Mouse (Mus musculus) ES-Bruce4 (cell line): ENCODE measurements around the gene Sfxn4. TPM values are rescaled to one million over a fixed set of nuclear protein-coding genes. Genes with fewer than 3 reads are reported as not detected.

ENCODE experiments used
- H3K27ac ChIP-seq: 2 replicates; pipeline ENCODE4 v1.5.1; 2012; ENCODE audit warnings: low read length, inconsistent platforms; ENCODE audit not compliant: insufficient read depth
- H3K27me3 ChIP-seq: 2 replicates; pipeline ENCODE4 v1.6.1; 2012; ENCODE audit warnings: mild to moderate bottlenecking, low read length, inconsistent platforms; ENCODE audit not compliant: control insufficient read depth, poor library complexity, insufficient read depth, severe bottlenecking
- H3K36me3 ChIP-seq: 2 replicates; pipeline ENCODE4 v1.6.1; 2012; ENCODE audit warnings: inconsistent platforms, mild to moderate bottlenecking, low read length, moderate library complexity; ENCODE audit not compliant: control insufficient read depth, poor library complexity, insufficient read depth, severe bottlenecking
- H3K4me1 ChIP-seq: one replicate; pipeline ENCODE4 v1.8.1; 2011; ENCODE audit warnings: low read length; ENCODE audit not compliant: control insufficient read depth, insufficient read depth
- H3K4me3 ChIP-seq: 2 replicates; pipeline ENCODE4 v1.5.1; 2011; ENCODE audit warnings: low read depth, mild to moderate bottlenecking, low read length
- H3K9ac ChIP-seq: 2 replicates; pipeline ENCODE4 v1.6.1; 2012; ENCODE audit warnings: low read depth, mild to moderate bottlenecking, inconsistent platforms; ENCODE audit not compliant: poor library complexity, severe bottlenecking
- H3K9me3 ChIP-seq: replicated peaks from 2 replicates; pipeline ENCODE4 v1.6.1; 2012; ENCODE audit warnings: mild to moderate bottlenecking, low read length, inconsistent platforms; ENCODE audit not compliant: control insufficient read depth, poor library complexity, insufficient read depth, severe bottlenecking
- CTCF ChIP-seq: IDR thresholded peaks from one replicate; pipeline ENCODE4 v1.8.1; 2011; ENCODE audit warnings: low read depth, low read length
- EP300 ChIP-seq: IDR thresholded peaks from 2 replicates; pipeline ENCODE4 v1.6.1; 2011; ENCODE audit warnings: low read depth, low read length; ENCODE audit not compliant: insufficient read depth
- POLR2A ChIP-seq: IDR thresholded peaks from one replicate; pipeline ENCODE4 v1.8.1; 2011; ENCODE audit warnings: low read length; ENCODE audit not compliant: insufficient read depth
- polyA plus RNA-seq: library from polyadenylated mRNA; stranded (reverse); fragments of >200 nt; gene quantifications from 2 replicates; pipeline ENCODE4 v1.2.4, GENCODE M21; 2011; ENCODE audit warnings: low read depth; ENCODE audit not compliant: missing spikeins, insufficient read depth, insufficient read length

Gene Sfxn4
- polyA plus RNA-seq, 1 experiment: 2.8 TPM

GRCm38 (mm10) chr19:60891934-60892547 lies 30.8 kb upstream of the Sfxn4 start:
- Histone ChIP-seq H3K27ac (no peak overlapping the region), H3K4me3 (no peak overlapping the region), H3K27me3 (no peaks in the 10 kb centered on the region), H3K9ac (no peak overlapping the region), H3K36me3 (no peaks in the 10 kb centered on the region), H3K4me1 (no peaks in the 10 kb centered on the region), H3K9me3 (no peaks in the 10 kb centered on the region)
- TF ChIP-seq POLR2A (no peak), CTCF (peak; percentile 81), EP300 (no peak)

- no peak overlapping the region for H3K27ac ChIP-seq
These were observed 29.8 kb upstream of the Sfxn4 start for GRCm38 (mm10) chr19:60891123-60891470.

GRCm38 (mm10) chr19:60890391-60891122 lies 29.3 kb upstream of the Sfxn4 start:
- H3K4me3 ChIP-seq: peak overlapping the region; percentile 53
- no peak overlapping the region for H3K27ac ChIP-seq
- TF ChIP-seq CTCF (no peak), EP300 (no peak), POLR2A (no peak)

More at GRCm38 (mm10) chr19:60891123-60891470, 29.8 kb upstream of the Sfxn4 start:
- Histone ChIP-seq H3K27me3 (no peaks in the 10 kb centered on the region), H3K36me3 (no peaks in the 10 kb centered on the region), H3K4me3 (no peak overlapping the region), H3K9me3 (no peaks in the 10 kb centered on the region), H3K4me1 (no peaks in the 10 kb centered on the region), H3K9ac (no peak overlapping the region)
- TF ChIP-seq CTCF (no peak), EP300 (no peak), POLR2A (no peak)

GRCm38 (mm10) chr19:60889714-60890315 lies 28.5 kb upstream of the Sfxn4 start, which contains the start of gene Grk5:
Gene Grk5, plus strand, starts transcription at chr19:60889749.
- Histone ChIP-seq H3K4me3 (peak within 1 kb of the TSS; percentile 90), H3K36me3 (no peaks in the 10 kb centered on the region), H3K27ac (peak within 1 kb of the TSS; percentile 88), H3K9ac (peak within 1 kb of the TSS; percentile 76), H3K27me3 (no peaks in the 10 kb centered on the region), H3K4me1 (no peaks in the 10 kb centered on the region), H3K9me3 (no peaks in the 10 kb centered on the region)
- no peak for TF ChIP-seq POLR2A
- no peak for TF ChIP-seq CTCF
- no peak for TF ChIP-seq EP300

More at GRCm38 (mm10) chr19:60890391-60891122, 29.3 kb upstream of the Sfxn4 start:
- Histone ChIP-seq H3K27me3 (no peaks in the 10 kb centered on the region), H3K9me3 (no peaks in the 10 kb centered on the region), H3K9ac (0 out of 2 replicates have a peak overlapping the region, but pooled peaks have one; percentile 21), H3K36me3 (no peaks in the 10 kb centered on the region), H3K4me1 (no peaks in the 10 kb centered on the region)

GRCm38 (mm10) chr19:60889101-60889713 lies 27.9 kb upstream of the Sfxn4 start:
- peak overlapping the region; percentile 88 for H3K27ac ChIP-seq
- no peaks in the 10 kb centered on the region for H3K9me3 ChIP-seq
- H3K4me3 ChIP-seq: peak overlapping the region; percentile 49

More at GRCm38 (mm10) chr19:60889101-60889713, 27.9 kb upstream of the Sfxn4 start:
- H3K36me3 ChIP-seq: no peaks in the 10 kb centered on the region
- TF ChIP-seq CTCF: peak; percentile 70
- no peak for TF ChIP-seq POLR2A
- TF ChIP-seq EP300: no peak
- no peaks in the 10 kb centered on the region for H3K4me1 ChIP-seq
- peak overlapping the region; percentile 76 for H3K9ac ChIP-seq
- H3K27me3 ChIP-seq: no peaks in the 10 kb centered on the region
